Mouse (Mus musculus): ENCODE measurements around the gene Apoc1. TPM values are rescaled to one million over a fixed set of nuclear protein-coding genes. Genes with fewer than 3 reads are reported as not detected.
A peak's percentile ranks its signal among the peaks of the same experiment; 100 is the strongest.

The Apoc1 gene
- total RNA-seq (2022), result 100 to 1,000 TPM in 2 of 4 experiments, 10 to 100 TPM in 2; 11.6 to 554 (median 210) TPM

GRCm38 (mm10) chr7:19691873-19692865 is at the start of gene Apoc1:
Apoc1 (minus strand) TSS chr7:19692660.
- no peak for DNase-seq

GRCm38 (mm10) chr7:19741329-19742031 is 49.0 kb upstream of the Apoc1 start:
- DNase-seq, result no peak

- no peak for DNase-seq
Observed at GRCm38 (mm10) chr7:19740269-19740668, 47.8 kb upstream of the Apoc1 start.

- no peak for DNase-seq
Observed at GRCm38 (mm10) chr7:19738771-19739170, 46.3 kb upstream of the Apoc1 start.

GRCm38 (mm10) chr7:19736389-19737057 is 44.1 kb upstream of the Apoc1 start:
- no peak for DNase-seq

GRCm38 (mm10) chr7:19734178-19734666 is 41.8 kb upstream of the Apoc1 start:
- no peak for DNase-seq

GRCm38 (mm10) chr7:19726541-19726940 is 34.1 kb upstream of the Apoc1 start:
- no peak for DNase-seq

- DNase-seq, result no peak
Observed at GRCm38 (mm10) chr7:19724167-19724566, 31.7 kb upstream of the Apoc1 start.

GRCm38 (mm10) chr7:19722754-19723195 is 30.3 kb upstream of the Apoc1 start:
- DNase-seq, result no peak

- DNase-seq, result no peak
Observed at GRCm38 (mm10) chr7:19719200-19719599, 26.7 kb upstream of the Apoc1 start.

- DNase-seq, result no peak
Observed at GRCm38 (mm10) chr7:19718297-19718952, 26.0 kb upstream of the Apoc1 start.

GRCm38 (mm10) chr7:19717346-19717745 is 24.9 kb upstream of the Apoc1 start:
- DNase-seq, result no peak

- DNase-seq, result no peak
Observed at GRCm38 (mm10) chr7:19716822-19717221, 24.4 kb upstream of the Apoc1 start.

- no peak for DNase-seq
Observed at GRCm38 (mm10) chr7:19716055-19716682, 23.7 kb upstream of the Apoc1 start.

GRCm38 (mm10) chr7:19715239-19716054 is 23.0 kb upstream of the Apoc1 start, which contains the start of gene Tomm40:
Tomm40 (minus strand) TSS chr7:19715438.
- DNase-seq, result peak; percentile 100

GRCm38 (mm10) chr7:19714836-19715235 is 22.4 kb upstream of the Apoc1 start:
- no peak for DNase-seq

- no peak for DNase-seq
Observed at GRCm38 (mm10) chr7:19713598-19713997, 21.1 kb upstream of the Apoc1 start.

- no peak for DNase-seq
Observed at GRCm38 (mm10) chr7:19713196-19713595, 20.7 kb upstream of the Apoc1 start.

- no peak for DNase-seq
Observed at GRCm38 (mm10) chr7:19712414-19712813, 20.0 kb upstream of the Apoc1 start.

- DNase-seq, result no peak
Observed at GRCm38 (mm10) chr7:19710650-19711049, 18.2 kb upstream of the Apoc1 start.

Data from adrenal gland, adult 8-10 months (tissue).